Mouse (Mus musculus): ENCODE data around the gene Zfp428.
"Not testable (repeated sequence)": the region's sequence is repeated elsewhere in the genome, so short reads cannot be mapped to it uniquely, and the experiment has no call there.

Gene Zfp428

DNA sequence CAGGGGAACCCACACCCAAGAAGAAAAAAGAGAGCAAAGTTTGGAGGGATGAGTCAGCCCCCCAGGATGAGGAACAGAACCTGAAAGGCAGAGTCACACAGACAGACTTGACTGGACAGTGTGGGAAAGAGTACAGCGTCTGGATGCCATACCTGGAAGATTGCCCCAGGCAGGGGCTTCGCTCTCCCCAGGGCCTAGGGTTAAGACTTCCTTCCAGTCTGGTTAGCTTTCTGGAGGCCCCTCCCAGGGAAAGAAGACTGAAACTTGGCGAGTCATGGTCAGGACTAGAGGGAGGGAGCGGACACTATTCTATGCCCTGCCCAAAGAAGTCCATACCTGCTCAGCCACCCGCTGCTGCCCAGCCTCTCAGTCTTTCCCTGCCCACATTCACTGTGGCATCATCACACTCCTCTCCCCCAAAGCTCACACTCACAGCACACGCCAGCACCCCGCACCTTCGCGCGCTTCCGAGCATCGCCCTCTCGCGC is 25.8 kb upstream of the Zfp428 start:
- peak; percentile 18 for DNase-seq (ENCODE audit: low read depth, low spot score)

DNA sequence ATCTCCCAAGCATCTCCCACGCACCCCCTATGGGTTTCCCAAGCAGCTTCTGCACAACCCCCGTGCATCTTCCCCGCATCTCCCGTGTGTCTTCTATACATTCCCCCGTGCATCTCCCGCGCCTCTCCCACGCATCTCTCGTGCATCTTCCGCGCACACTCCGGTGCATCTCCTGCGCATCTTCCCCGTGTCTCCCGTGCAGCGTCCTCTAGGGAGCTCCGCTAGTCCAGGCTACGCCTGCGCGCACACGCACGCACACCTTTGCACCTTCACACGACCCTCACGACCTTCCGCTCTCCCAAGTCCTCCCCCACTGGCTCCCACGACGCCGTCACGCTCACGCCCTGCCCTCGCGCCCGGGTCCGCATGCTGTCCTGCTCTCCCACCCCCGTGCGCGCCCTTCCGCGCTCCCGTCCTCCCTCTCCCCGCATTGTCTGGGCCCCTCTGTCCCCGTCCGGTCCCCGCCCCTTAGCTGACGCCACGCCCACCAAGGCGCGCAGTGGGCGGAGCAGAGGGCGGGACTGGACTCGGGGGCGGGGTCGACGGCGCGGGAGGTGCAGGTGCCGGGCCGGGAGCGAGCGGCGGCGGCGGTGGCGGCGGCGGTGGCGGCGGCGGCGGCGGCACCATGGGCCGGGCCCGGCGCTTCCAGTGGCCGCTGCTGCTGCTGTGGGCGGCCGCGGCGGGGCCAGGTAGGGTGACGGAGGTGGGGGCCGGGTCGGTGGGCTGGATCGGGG is 25.2 kb upstream of the Zfp428 start, which contains the start of gene Cadm4:
Cadm4 (plus strand) TSS at position 550 of the 734 bp plus-strand sequence.
- DNase-seq (ENCODE audit: low read depth, low spot score) = peak; percentile 19

DNA sequence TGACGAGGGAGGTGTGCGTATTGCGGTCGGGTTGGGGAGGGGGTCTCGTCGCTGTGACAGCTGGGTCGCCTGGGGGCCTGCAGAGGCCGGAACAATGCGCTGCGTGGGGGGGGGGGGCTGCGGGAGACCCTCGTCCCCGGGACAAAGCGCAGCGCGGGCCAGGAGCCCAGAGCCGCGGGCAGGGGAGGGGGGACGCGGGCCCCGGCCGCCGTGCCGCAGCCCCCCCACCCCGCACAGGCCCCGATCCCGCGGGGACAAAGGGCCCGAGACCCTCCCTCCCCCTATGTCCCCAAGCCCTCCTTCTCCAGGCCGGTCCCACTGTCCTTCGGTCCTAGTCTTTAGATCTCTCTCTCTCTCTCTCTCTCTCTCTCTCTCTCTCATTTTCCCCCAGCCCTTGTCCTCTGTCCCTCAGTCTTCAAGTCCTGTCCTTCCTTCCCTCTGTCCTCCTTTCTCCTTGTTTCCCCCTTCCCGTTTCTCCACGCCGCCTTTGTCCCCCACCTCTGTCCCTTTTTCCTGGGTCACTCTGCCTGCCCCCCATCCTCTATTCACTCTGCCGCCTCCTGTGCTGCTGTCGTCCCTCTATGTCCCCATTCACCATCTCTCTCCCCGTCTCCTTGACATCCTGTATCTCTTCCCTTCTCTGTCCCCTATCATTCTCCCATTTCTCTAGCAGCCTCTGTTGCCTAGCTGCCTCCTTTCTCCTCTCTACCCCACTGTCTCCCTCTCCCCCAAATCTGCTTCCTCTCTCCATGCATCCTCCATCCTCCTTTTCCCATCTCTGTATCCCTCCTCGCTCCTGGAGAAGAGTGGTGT is 24.4 kb upstream of the Zfp428 start:
- no peak for DNase-seq (ENCODE audit: low read depth, low spot score)

GRCm38 (mm10) chr7:24483291-24483690 is 23.5 kb upstream of the Zfp428 start:
- not testable (repeated sequence) for DNase-seq (ENCODE audit: low read depth, low spot score)

DNA sequence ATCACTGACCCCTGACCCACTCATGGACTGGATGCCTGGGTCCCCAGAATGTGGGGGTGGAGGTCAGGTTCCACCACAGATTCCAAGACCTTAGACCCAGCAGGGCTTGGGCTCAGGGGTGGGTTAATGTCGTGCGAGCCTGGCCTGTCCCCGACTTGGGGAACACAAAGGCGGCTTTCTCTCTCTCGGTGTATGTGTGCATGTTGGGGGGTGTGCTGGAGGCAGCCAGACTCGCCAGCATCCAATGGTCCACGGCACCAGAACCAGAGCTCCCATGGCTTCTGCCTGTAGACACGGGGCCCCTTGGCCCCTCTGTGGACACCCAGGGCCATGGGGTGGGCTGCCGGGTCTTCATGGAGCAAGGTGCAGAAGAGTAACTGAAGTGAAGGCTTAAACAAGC is 21.3 kb upstream of the Zfp428 start:
- DNase-seq (ENCODE audit: low read depth, low spot score) = no peak

GRCm38 (mm10) chr7:24486654-24487130 is 20.1 kb upstream of the Zfp428 start:
- no peak for DNase-seq (ENCODE audit: low read depth, low spot score)

DNA sequence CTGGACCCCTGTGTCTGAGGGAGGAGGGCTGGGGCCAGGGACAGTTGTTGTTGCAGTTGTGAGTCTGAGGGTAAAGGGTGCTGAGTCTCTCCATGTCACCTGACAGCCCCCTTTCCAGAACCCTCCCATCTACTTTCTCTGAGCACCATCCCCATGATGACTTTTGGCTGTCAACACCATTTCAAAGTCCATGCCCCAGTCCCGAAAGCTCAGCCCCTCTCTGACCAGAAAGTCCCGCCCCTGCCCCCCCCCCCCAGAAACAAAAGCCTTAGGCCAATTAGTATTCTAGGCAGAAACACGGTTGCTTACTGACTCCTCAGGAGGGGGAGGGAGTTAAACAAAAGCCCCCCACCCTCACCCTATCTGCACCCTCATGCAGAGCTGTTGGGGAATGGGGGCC is 19.4 kb upstream of the Zfp428 start:
- DNase-seq (ENCODE audit: low read depth, low spot score) = no peak

GRCm38 (mm10) chr7:24488303-24488702 is 18.5 kb upstream of the Zfp428 start:
- DNase-seq (ENCODE audit: low read depth, low spot score) = no peak

DNA sequence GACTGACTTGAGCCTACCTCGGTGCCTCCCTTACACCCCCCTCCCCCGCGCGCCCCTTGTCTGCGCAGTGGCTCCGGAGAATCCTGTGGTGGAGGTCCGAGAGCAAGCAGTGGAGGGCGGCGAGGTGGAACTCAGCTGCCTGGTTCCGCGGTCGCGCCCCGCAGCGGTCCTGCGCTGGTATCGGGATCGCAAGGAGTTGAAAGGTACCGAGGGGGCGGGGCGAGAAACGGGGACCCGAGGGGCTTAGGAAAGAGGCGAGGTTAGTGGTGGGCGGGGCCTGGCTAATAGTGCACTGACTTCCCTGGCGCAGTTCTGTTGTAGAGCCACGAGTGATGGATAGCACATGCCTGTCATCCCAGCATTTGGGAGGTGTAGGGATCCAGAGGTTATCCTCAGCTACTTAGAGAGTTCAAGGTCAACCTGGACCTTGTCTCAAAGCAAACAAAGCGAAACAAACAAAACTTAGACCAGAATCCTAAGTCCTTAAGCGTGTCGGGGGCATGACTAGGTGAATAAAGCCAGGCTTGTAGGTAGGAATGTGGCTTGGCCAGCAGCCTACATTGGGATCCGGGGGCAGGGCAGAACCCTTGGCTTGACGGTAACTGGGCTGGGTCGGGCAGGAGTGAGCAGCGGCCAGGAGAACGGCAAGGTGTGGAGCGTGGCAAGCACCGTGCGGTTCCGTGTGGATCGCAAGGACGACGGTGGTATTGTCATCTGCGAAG is 6.8 kb upstream of the Zfp428 start:
- DNase-seq (ENCODE audit: low read depth, low spot score) = no peak

DNA sequence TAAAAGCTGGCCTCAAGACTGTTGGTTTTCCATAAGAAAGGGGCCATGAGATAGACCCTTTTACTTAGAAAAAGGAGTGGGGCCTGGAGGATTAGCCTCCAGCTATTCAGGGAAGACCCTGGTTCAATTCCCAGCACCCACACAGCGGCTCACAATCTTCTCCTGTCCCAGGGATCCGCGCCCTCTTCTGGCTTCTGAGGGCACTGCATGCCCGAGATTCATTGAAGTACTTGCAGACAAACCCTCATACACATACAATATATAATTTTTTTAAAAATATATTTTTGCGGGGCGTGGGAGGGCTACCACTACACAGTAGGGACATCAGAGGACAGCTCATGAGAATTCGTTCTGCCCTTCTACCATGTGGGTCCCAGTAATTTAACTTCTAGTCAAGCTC is 5.9 kb upstream of the Zfp428 start:
- no peak for DNase-seq (ENCODE audit: low read depth, low spot score)

DNA sequence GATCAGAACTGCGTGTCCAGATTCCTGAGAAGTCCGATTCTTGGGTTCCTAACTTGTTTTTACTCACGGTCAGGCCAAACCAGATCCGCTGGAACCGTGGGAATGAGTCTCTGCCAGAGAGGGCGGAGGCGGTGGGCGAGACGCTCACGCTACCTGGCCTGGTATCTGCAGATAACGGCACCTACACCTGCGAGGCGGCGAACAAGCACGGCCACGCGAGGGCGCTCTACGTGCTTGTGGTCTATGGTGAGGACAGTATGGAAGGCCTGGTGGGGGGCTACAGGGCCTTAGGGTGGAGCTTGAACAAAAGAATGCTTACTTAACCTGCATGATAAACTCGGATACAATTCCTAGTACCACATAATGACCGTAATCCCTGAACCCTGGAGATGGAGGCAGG is 5.3 kb upstream of the Zfp428 start:
- DNase-seq (ENCODE audit: low read depth, low spot score) = no peak

DNA sequence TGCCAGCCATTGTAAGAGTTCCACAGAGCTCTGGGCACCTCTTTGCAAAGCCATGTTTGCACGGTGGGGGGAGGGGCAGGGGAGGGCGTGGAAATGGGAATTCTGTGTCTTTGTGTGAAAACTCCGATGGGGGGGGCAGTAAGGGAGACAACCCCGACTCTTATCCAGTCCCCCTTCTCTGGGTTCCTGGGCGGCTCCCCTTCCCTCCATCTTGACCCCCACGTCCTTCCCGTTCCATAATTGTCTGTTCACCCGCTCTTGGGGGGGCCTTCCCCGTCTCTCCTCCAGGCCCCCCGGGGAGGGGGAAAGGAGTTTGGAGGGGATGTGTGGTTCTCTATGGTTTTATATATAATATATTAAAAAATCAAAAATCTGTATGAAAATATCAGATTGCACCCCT is 2.8 kb upstream of the Zfp428 start:
- no peak for DNase-seq (ENCODE audit: low read depth, low spot score)

- DNase-seq (ENCODE audit: low read depth, low spot score) = no peak
Observed at GRCm38 (mm10) chr7:24504868-24505267, 1.9 kb upstream of the Zfp428 start.

DNA sequence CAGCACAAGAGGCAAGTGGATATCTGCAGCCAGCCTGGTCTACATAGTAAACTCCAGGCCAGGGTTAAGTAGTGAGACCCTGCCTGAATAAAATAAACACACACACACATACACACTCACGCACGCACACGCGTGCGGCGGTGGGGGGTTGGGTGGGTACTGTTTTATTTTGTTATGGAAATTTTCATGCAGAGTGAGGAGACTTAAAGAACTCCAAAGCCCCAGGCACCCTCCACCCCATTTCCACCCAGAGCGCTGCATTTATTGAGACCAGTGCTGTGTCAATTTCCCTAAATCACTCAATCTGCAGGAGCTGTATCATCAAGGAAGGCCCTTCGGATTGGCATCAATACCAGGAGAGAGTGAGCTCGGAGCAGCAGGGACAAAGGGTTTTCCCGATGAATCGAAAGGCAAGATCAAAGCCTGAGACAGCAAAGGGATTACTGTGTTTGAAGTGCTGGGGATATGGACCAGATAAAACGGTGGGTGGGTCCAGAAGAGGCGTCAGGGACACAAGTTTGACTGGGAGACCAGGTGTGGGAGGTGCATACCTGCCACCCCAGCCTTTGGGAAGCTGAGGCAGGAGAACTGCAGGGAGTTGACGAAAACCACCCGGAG is 1.2 kb upstream of the Zfp428 start:
- no peak for DNase-seq (ENCODE audit: low read depth, low spot score)

DNA sequence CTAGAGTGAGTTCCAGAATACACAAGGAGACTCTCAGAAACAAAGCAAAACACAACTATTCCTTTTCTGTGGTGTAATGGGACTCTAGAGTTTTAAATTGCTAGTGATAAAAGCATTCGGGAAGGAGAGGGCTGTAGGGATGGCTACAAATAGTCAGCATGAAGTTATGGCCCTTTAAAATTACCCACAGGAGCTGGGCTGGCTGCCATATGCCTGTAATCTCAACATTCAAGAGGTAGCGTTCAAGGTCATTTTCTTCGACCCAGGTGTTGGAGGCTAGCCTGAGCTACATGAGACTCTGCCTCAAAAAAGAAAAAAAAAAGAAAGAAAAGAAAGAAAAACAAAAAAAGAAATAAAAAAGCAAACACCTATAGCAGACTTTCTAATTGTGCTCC is 744 bp upstream of the Zfp428 start:
- no peak for DNase-seq (ENCODE audit: low read depth, low spot score)

DNA sequence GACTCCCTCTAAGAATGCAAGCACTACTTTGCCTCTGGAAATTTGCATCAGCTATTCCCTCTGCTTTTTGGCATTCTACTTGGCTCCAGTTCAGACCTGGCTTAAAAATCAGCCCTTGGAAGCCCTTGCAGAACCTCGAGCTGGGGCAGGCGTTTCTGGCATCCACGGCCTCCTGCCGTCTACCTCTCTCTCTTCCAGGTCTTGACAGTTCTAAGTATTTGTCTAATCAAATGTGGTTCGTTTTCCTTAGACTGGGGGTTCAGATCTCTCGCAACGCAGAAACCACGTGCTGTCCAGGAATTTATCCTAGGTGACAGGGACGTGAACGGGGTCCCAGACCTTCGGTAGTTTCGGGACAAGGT is 349 bp upstream of the Zfp428 start:
- DNase-seq (ENCODE audit: low read depth, low spot score) = peak; percentile 70

DNA sequence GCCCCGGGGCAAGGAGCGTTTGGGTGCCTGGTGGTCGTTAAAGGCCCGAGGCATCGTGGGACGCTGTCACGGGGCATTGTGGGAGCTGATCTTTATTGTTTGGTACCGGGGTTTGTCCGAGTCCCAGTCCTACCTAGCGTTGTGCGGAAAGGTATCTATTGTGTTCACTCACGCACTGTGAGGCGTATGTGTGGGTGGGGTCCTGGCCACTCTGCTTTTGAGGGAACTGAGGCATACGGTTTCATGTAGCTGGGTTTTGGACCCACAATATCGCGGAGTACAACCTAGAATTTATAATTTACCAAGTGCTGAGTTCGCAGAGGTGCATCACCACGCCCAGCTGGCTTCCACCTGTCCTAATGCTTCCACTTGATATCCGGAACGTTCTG is 914 bp downstream of the Zfp428 start:
- no peak for DNase-seq (ENCODE audit: low read depth, low spot score)

DNA sequence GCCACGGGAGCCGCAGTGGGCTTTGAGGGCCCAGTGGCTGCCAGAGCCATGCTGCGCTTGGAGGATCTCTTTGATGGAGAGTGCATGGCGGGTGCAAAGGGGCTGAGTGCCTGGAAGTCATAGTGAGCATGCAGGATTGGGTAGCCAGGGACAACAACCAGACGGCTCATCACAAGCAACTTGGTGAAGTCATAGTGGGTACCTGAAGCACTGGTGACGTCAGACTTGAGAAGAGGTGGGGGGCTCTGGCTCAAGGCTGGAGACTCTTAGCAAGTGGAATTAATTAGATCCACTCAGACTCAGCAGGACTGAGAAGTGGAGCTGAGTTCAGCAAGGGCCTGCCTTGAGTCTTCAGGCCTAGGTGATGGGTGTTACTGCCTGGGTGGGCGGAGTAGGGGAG is 5.5 kb downstream of the Zfp428 start, which contains the start of gene AC161166.1:
AC161166.1 (minus strand) TSS at position 101 of the 400 bp plus-strand sequence.
- DNase-seq (ENCODE audit: low read depth, low spot score) = no peak

DNA sequence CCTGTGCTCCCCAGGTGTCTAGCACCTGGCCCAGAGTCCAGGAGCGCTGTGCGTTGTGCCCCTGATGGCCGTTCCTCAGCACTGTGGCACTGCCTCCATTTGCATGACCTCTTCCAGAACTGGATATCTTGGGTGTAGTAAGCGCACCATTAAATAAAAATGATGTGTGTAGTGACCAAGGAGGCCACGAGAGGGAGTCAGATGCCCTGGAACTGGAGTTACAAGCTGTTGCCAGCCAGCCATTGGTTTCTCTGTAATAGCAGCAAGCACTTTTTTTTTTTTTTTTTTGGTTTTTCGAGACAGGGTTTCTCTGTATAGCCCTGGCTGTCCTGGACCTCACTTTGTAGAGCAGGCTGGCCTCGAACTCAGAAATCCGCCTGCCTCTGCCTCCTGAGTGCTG is 9.5 kb downstream of the Zfp428 start:
- DNase-seq (ENCODE audit: low read depth, low spot score) = peak; percentile 27

- no peak for DNase-seq (ENCODE audit: low read depth, low spot score)
Observed at GRCm38 (mm10) chr7:24517077-24517476, 10.3 kb downstream of the Zfp428 start.

DNA sequence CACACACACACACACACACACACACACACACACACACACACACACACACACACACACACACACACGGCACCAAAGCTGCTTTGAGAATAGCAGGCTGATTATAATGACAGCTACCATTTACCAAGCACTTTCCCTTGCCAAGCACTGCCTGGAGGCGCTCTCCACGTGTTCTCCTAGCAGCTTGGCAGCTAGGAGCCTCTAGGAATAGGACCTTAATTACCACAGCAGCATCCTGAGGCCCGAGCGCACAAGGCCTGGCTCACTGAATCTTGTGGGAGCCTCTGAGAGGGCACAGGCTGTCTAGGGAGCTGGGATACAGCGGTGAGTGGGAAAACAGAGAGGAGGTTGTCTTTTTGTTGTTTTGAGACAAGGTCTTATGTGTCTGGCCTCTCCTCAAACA is 10.8 kb downstream of the Zfp428 start:
- DNase-seq (ENCODE audit: low read depth, low spot score) = no peak

DNA sequence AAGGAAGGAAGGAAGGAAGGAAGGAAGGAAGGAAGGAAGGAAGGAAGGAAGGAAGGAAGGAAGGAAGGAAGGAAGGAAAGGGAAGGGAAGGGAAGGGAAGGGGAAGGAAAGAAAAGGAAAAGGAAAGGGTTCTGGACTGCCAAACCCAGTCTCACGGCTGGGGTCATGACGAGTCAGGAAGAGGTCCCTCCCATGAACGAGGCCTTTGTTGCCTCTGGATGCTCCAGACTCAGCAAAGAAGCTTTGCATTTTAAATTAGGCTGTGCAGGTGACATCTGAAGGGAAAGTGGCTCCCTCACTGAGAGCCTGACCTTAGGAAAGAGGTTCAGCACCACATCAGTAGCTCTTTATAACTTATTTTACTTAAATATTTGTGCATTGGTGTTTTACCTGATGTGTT is 12.3 kb downstream of the Zfp428 start:
- no peak for DNase-seq (ENCODE audit: low read depth, low spot score)

All from 3T3-L1 (cell line).